Mouse (Mus musculus) kidney, adult 2 months (tissue): ENCODE results near the gene Ccl25.

ENCODE experiments used
- CTCF ChIP-seq: fragments of 200-500 bp; conservative IDR thresholded peaks from 2 replicates; pipeline ENCODE4 v1.5.1; 2011; ENCODE audit warnings: low read depth, mild to moderate bottlenecking, control low read depth, low read length, moderate library complexity, mixed read lengths; ENCODE audit not compliant: insufficient read depth, insufficient read length
- POLR2A ChIP-seq: fragments of 200-500 bp; IDR thresholded peaks from one replicate; pipeline ENCODE4 v1.6.1; 2011; ENCODE audit warnings: low read depth, low read length, control low read depth

- TF ChIP-seq CTCF (no peak), POLR2A (no peak)
These were observed 12.9 kb upstream of the Ccl25 start for GRCm38 (mm10) chr8:4312104-4312503.
